Mouse (Mus musculus): ENCODE data around the gene Pola2.

GRCm38 (mm10) chr19:5950218-5950617 lies 13.8 kb downstream of the Pola2 start:
- TF ChIP-seq CTCF (IDR thresholded peaks at IDR 0.05; ENCODE audit: borderline replicate concordance, extremely low read depth, insufficient read depth, insufficient read length) (no peak), POLR2A (IDR thresholded peaks at IDR 0.05; ENCODE audit: borderline replicate concordance, extremely low read depth, insufficient read depth, insufficient read length, poor library complexity, severe bottlenecking) (no peak)

All from brain, embryonic 14.5 days (tissue).